Mouse (Mus musculus) thymus, adult 2 months (tissue): Measurements from ENCODE around the gene Rapgef5.

Experiments
- CTCF ChIP-seq: fragments of 200-500 bp; IDR thresholded peaks from 2 replicates; pipeline ENCODE4 v1.5.1; 2012; ENCODE audit warnings: mild to moderate bottlenecking, control low read depth, low read length, moderate library complexity, borderline replicate concordance; ENCODE audit not compliant: control insufficient read depth, poor library complexity, insufficient read depth; ENCODE audit errors: extremely low read depth
- POLR2A ChIP-seq: fragments of 200-500 bp; IDR thresholded peaks from 2 replicates; pipeline ENCODE4 v1.6.1; 2012; ENCODE audit warnings: mild to moderate bottlenecking, low read length, control low read depth, moderate library complexity; ENCODE audit not compliant: control insufficient read depth, poor library complexity, insufficient read depth; ENCODE audit errors: extremely low read depth

GRCm38 (mm10) chr12:117736928-117737327 lies 220.6 kb downstream of the Rapgef5 start:
- TF ChIP-seq CTCF (no peak), POLR2A (no peak)
